Mouse (Mus musculus): Measurements from ENCODE around the gene Smox. TPM values are rescaled to one million over a fixed set of nuclear protein-coding genes. Genes with fewer than 3 reads are reported as not detected.

Smox gene
- total and polyA plus RNA-seq, 2 experiments from 2014 or later = 65.6 to 77.6 TPM

- WGBS = 88% methylated on average over 2 of the region's 2 CpGs
- Histone ChIP-seq H3K9me3 (ENCODE audit: low read length) (no peaks in the 10 kb centered on the region), H3K4me2 (ENCODE audit: low read depth, low read length, poor library complexity, severe bottlenecking) (no peak overlapping the region), H3K9ac (replicated peaks; ENCODE audit: low read length, poor library complexity, severe bottlenecking) (no peak overlapping the region), H3K27ac (ENCODE audit: low read depth, low read length) (no peak overlapping the region), H3K36me3 (ENCODE audit: insufficient read depth, low read length) (no peaks in the 10 kb centered on the region), H3K4me1 (ENCODE audit: insufficient read depth, low read length) (no peaks in the 10 kb centered on the region), H3K4me3 (ENCODE audit: low read depth, low read length) (no peak overlapping the region), H3K27me3 (ENCODE audit: insufficient read depth, low read length) (peaks cover 46% of the 10 kb centered on the region)
- TF ChIP-seq CTCF (IDR thresholded peaks at IDR 0.05) = no peak
- DNase-seq (ENCODE audit: low spot score) (no peak), ATAC-seq (ENCODE audit: low FRiP score) (no peak)
Measured at GRCm38 (mm10) chr2:131557896-131558295, 66.6 kb downstream of the Smox start.

GRCm38 (mm10) chr2:131560205-131560919 lies 69.1 kb downstream of the Smox start:
- WGBS = 44% methylated on average over 2 of the region's 2 CpGs
- Histone ChIP-seq H3K4me1 (ENCODE audit: insufficient read depth, low read length) (no peaks in the 10 kb centered on the region), H3K36me3 (ENCODE audit: insufficient read depth, low read length) (no peaks in the 10 kb centered on the region), H3K4me2 (ENCODE audit: low read depth, low read length, poor library complexity, severe bottlenecking) (no peak overlapping the region), H3K27ac (ENCODE audit: low read depth, low read length) (no peak overlapping the region), H3K27me3 (ENCODE audit: insufficient read depth, low read length) (peaks cover 66% of the 10 kb centered on the region), H3K4me3 (ENCODE audit: low read depth, low read length) (no peak overlapping the region), H3K9ac (replicated peaks; ENCODE audit: low read length, poor library complexity, severe bottlenecking) (no peak overlapping the region), H3K9me3 (ENCODE audit: low read length) (no peaks in the 10 kb centered on the region)
- TF ChIP-seq CTCF (IDR thresholded peaks at IDR 0.05) = no peak
- DNase-seq (ENCODE audit: low spot score) (no peak), ATAC-seq (ENCODE audit: low FRiP score) (no peak)

GRCm38 (mm10) chr2:131561344-131561870 lies 70.1 kb downstream of the Smox start:
- WGBS = 6% methylated on average over 33 of the region's 33 CpGs
- no peaks in the 10 kb centered on the region for H3K9me3 ChIP-seq (ENCODE audit: low read length)
- no peak overlapping the region for H3K9ac ChIP-seq (replicated peaks; ENCODE audit: low read length, poor library complexity, severe bottlenecking)
- TF ChIP-seq CTCF (IDR thresholded peaks at IDR 0.05) = no peak
- peak overlapping the region; percentile 43 for H3K4me3 ChIP-seq (ENCODE audit: low read depth, low read length)
- no peaks in the 10 kb centered on the region for H3K4me1 ChIP-seq (ENCODE audit: insufficient read depth, low read length)
- ATAC-seq (ENCODE audit: low FRiP score) (no peak), DNase-seq (ENCODE audit: low spot score) (no peak)
- H3K36me3 ChIP-seq (ENCODE audit: insufficient read depth, low read length) = no peaks in the 10 kb centered on the region
- peak overlapping the region; percentile 73 for H3K4me2 ChIP-seq (ENCODE audit: low read depth, low read length, poor library complexity, severe bottlenecking)
- H3K27ac ChIP-seq (ENCODE audit: low read depth, low read length) = no peak overlapping the region
- H3K27me3 ChIP-seq (ENCODE audit: insufficient read depth, low read length) = peaks cover 67% of the 10 kb centered on the region

GRCm38 (mm10) chr2:131561891-131562585 lies 70.7 kb downstream of the Smox start, which contains the start of gene Adra1d:
Gene Adra1d, minus strand, starts transcription at chr2:131562283.
- Histone ChIP-seq H3K9ac (replicated peaks; ENCODE audit: low read length, poor library complexity, severe bottlenecking) (0 out of 2 replicates have a peak within 1 kb of the TSS, but pooled peaks have one; percentile 29), H3K36me3 (ENCODE audit: insufficient read depth, low read length) (no peaks in the 10 kb centered on the region), H3K4me3 (ENCODE audit: low read depth, low read length) (peak within 1 kb of the TSS; percentile 43), H3K27me3 (ENCODE audit: insufficient read depth, low read length) (peaks cover 67% of the 10 kb centered on the region), H3K4me2 (ENCODE audit: low read depth, low read length, poor library complexity, severe bottlenecking) (peak within 1 kb of the TSS; percentile 73), H3K4me1 (ENCODE audit: insufficient read depth, low read length) (no peaks in the 10 kb centered on the region), H3K9me3 (ENCODE audit: low read length) (no peaks in the 10 kb centered on the region), H3K27ac (ENCODE audit: low read depth, low read length) (no peak within 1 kb of the TSS)
- DNase-seq (ENCODE audit: low spot score) (no peak), ATAC-seq (ENCODE audit: low FRiP score) (peak; percentile 52)
- WGBS = 2% methylated on average over 58 of the region's 82 CpGs
- no peak for TF ChIP-seq CTCF (IDR thresholded peaks at IDR 0.05)

- H3K36me3 ChIP-seq (ENCODE audit: insufficient read depth, low read length) = no peaks in the 10 kb centered on the region
- no peaks in the 10 kb centered on the region for H3K9me3 ChIP-seq (ENCODE audit: low read length)
- no peaks in the 10 kb centered on the region for H3K4me1 ChIP-seq (ENCODE audit: insufficient read depth, low read length)
- 1% methylated on average over 19 of the region's 30 CpGs for WGBS
- peaks cover 63% of the 10 kb centered on the region for H3K27me3 ChIP-seq (ENCODE audit: insufficient read depth, low read length)
- peak overlapping the region; percentile 43 for H3K4me3 ChIP-seq (ENCODE audit: low read depth, low read length)
- TF ChIP-seq CTCF (IDR thresholded peaks at IDR 0.05) = peak; percentile 83
- ATAC-seq (ENCODE audit: low FRiP score) (peak; percentile 75), DNase-seq (ENCODE audit: low spot score) (peak; percentile 85)
- H3K27ac ChIP-seq (ENCODE audit: low read depth, low read length) = no peak overlapping the region
- peak overlapping the region; percentile 73 for H3K4me2 ChIP-seq (ENCODE audit: low read depth, low read length, poor library complexity, severe bottlenecking)
- H3K9ac ChIP-seq (replicated peaks; ENCODE audit: low read length, poor library complexity, severe bottlenecking) = 0 out of 2 replicates have a peak overlapping the region, but pooled peaks have one; percentile 29
Measured at GRCm38 (mm10) chr2:131562586-131563122, 71.4 kb downstream of the Smox start.

Other genes with a start within 250 kb of the Smox start
- 36.7 and 41.8 TPM in 2 replicates for gene Pank2, start 229.0 kb upstream of the Smox start, total RNA-seq (2014; rRNA removed)
- gene Pank2, start 229.0 kb upstream of the Smox start, polyA plus RNA-seq (2015; fragmentation: Nextera tagmentation; extraction: Ambion mirVana) = 24.0 and 30.8 TPM in 2 replicates
- 26.3 and 29.4 TPM in 2 replicates for gene Rnf24, start 138.6 kb upstream of the Smox start, total RNA-seq (2014; rRNA removed)
- 10.6 and 11.1 TPM in 2 replicates for gene Rnf24, start 138.6 kb upstream of the Smox start, polyA plus RNA-seq (2015; fragmentation: Nextera tagmentation; extraction: Ambion mirVana)
- gene Adra1d, start 70.8 kb downstream of the Smox start, total RNA-seq (2014; rRNA removed) = 0.44 and 0.71 TPM in 2 replicates
- gene Adra1d, start 70.8 kb downstream of the Smox start, polyA plus RNA-seq (2015; fragmentation: Nextera tagmentation; extraction: Ambion mirVana) = 0.10 and 0.34 TPM in 2 replicates

Data from midbrain, postnatal 0 days (tissue).